Mouse (Mus musculus) brain, embryonic 14.5 days (tissue): ENCODE measurements around the gene C2cd5.

Experiments used
- CTCF ChIP-seq: fragments of 200-500 bp; IDR thresholded peaks from 2 replicates; pipeline ENCODE4 v1.5.1; 2012; ENCODE audit warnings: inconsistent platforms, mild to moderate bottlenecking, moderate library complexity, borderline replicate concordance; ENCODE audit not compliant: insufficient read depth, insufficient read length; ENCODE audit errors: extremely low read depth
- POLR2A ChIP-seq: fragments of 200-500 bp; IDR thresholded peaks from 2 replicates; pipeline ENCODE4 v1.6.1; 2012; ENCODE audit warnings: mild to moderate bottlenecking, inconsistent platforms, borderline replicate concordance; ENCODE audit not compliant: poor library complexity, insufficient read depth, insufficient read length, severe bottlenecking; ENCODE audit errors: extremely low read depth

DNA sequence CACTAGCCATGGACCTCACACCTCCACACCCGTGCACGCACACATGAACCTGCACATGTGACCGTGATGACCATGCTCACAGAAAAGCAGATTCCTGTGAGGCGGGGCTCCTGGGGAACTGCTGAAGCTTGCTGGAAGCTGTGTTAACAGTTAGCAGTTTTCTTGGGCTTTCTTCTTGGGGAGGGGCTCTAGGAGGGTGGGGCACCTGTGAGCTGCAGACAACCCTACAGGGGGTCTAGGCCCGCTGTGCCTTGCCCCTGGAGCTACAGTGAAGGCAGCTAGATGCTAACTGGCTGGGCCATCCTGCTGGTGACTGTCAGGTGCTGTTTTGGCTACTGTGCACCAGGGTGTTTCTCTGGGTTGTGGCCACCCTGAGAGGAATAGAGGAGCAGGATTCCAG, 91.1 kb downstream of the C2cd5 start:
- TF ChIP-seq POLR2A, result no peak
- no peak for TF ChIP-seq CTCF
